Mouse (Mus musculus): ENCODE data around the gene Serpina3g. TPM values are rescaled to one million over a fixed set of nuclear protein-coding genes. Genes with fewer than 3 reads are reported as not detected.

Gene Serpina3g
- total and polyA plus RNA-seq, 3 experiments, result 0.19 to 0.24 TPM; not detected in 1

DNA sequence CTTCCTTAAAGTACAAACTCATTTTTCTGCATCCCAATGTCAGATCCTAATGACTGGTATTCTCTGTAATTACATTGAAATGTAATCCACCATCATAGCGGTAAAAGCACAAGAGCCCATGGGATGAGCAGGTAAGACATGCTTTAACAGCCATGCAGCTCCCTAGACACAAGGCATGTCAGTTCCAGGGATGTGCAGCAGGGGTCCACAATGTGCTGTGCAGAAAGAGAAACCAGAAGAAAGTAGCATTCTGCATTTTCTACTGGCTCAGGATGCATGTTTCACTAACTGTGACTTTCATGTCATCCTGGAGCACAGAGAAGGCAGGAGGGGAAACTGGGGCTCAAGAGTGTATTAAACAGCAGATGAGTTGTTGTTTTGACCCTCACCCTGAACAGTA lies 9.0 kb downstream of the Serpina3g start:
- no peaks in the 10 kb centered on the region for H3K27me3 ChIP-seq (ENCODE audit: control insufficient read depth in 1 of 2, insufficient read depth in 2 of 2, low read length in 2 of 2)
- TF ChIP-seq NRF1 (IDR thresholded peaks at IDR 0.05; ENCODE audit: insufficient read depth, low read depth, low read length, poor library complexity, severe bottlenecking) (no peak), ZNF384 (IDR thresholded peaks at IDR 0.05; ENCODE audit: low read depth, low read length) (no peak), ZC3H11A (IDR thresholded peaks at IDR 0.05; ENCODE audit: low read depth, low read length) (no peak), CHD1 (IDR thresholded peaks at IDR 0.05; ENCODE audit: low read depth, low read length) (no peak), MAZ (IDR thresholded peaks at IDR 0.05; ENCODE audit: low read depth, low read length) (no peak), ZMIZ1 (IDR thresholded peaks at IDR 0.05; ENCODE audit: low read depth, low read length) (no peak), ETS1 (IDR thresholded peaks at IDR 0.05; ENCODE audit: low read depth, low read length) (no peak), USF2 (IDR thresholded peaks at IDR 0.05; ENCODE audit: borderline replicate concordance in 1 of 2, insufficient read depth in 1 of 2, low read depth in 1 of 2, low read length in 2 of 2) (no peak)
- H3K79me2 ChIP-seq (ENCODE audit: control insufficient read depth, insufficient read depth, low read length, poor library complexity), result no peaks in the 10 kb centered on the region
- DNase-seq (ENCODE audit: low read depth, low spot score), result no peak
- H3K4me3 ChIP-seq (ENCODE audit: control insufficient read depth in 1 of 2, insufficient read depth in 1 of 2, low read depth in 2 of 2, low read length in 2 of 2), result no peak overlapping the region
- H3K9ac ChIP-seq (ENCODE audit: control insufficient read depth, low read depth, low read length, poor library complexity, severe bottlenecking), result no peak overlapping the region
- H3K4me1 ChIP-seq (ENCODE audit: control insufficient read depth in 1 of 2, insufficient read depth in 2 of 2, low read length in 2 of 2), result no peaks in the 10 kb centered on the region
- H3K9me3 ChIP-seq (replicated peaks; ENCODE audit: insufficient read depth, low read length), result no peaks in the 10 kb centered on the region
- no peak overlapping the region for H3K27ac ChIP-seq (ENCODE audit: control insufficient read depth, low read depth, low read length)
- H3K36me3 ChIP-seq (ENCODE audit: control insufficient read depth in 1 of 2, insufficient read depth in 2 of 2, low read length in 2 of 2), result no peaks in the 10 kb centered on the region

DNA sequence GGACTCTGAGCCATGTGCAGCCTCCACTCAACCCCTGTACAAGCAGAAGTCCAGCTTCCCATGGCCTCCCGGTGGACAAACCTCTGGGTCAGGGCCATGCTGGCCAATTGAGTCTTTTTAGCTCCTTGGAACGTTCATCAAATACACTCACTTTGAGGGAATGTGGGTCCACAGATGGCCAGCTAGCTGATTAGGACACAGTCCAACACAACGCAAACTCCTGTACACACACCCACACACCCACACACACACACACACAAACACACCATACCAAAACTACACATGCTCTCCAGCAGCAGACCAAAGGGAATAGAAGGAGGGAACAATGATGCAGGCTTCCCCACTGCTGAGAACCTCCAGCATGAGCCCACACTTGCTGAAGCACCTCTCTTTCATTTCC lies 9.6 kb downstream of the Serpina3g start:
- H3K27ac ChIP-seq (ENCODE audit: control insufficient read depth, low read depth, low read length), result no peak overlapping the region
- H3K9ac ChIP-seq (ENCODE audit: control insufficient read depth, low read depth, low read length, poor library complexity, severe bottlenecking), result no peak overlapping the region
- H3K36me3 ChIP-seq (ENCODE audit: control insufficient read depth in 1 of 2, insufficient read depth in 2 of 2, low read length in 2 of 2), result no peaks in the 10 kb centered on the region
- H3K4me1 ChIP-seq (ENCODE audit: control insufficient read depth in 1 of 2, insufficient read depth in 2 of 2, low read length in 2 of 2), result no peaks in the 10 kb centered on the region
- H3K27me3 ChIP-seq (ENCODE audit: control insufficient read depth in 1 of 2, insufficient read depth in 2 of 2, low read length in 2 of 2), result no peaks in the 10 kb centered on the region
- DNase-seq (ENCODE audit: low read depth, low spot score), result no peak
- no peak overlapping the region for H3K4me3 ChIP-seq (ENCODE audit: control insufficient read depth in 1 of 2, insufficient read depth in 1 of 2, low read depth in 2 of 2, low read length in 2 of 2)
- TF ChIP-seq HCFC1 (IDR thresholded peaks at IDR 0.05; ENCODE audit: low read depth, low read length), result no peak
- TF ChIP-seq ZNF384 (IDR thresholded peaks at IDR 0.05; ENCODE audit: low read depth, low read length), result no peak
- no peak for TF ChIP-seq GATA1 (IDR thresholded peaks at IDR 0.05; ENCODE audit: low read depth, low read length)
- TF ChIP-seq SMC3 (IDR thresholded peaks at IDR 0.05; ENCODE audit: low read depth, low read length), result no peak
- TF ChIP-seq MAX (IDR thresholded peaks at IDR 0.05; ENCODE audit: low read length), result no peak
- TF ChIP-seq GABPA (IDR thresholded peaks at IDR 0.05; ENCODE audit: low read depth, low read length), result no peak
- TF ChIP-seq MYC (IDR thresholded peaks at IDR 0.05; ENCODE audit: low read depth, low read length), result no peak
- TF ChIP-seq MYB (IDR thresholded peaks at IDR 0.05; ENCODE audit: low read depth, low read length), result no peak
- no peak for TF ChIP-seq JUND (IDR thresholded peaks at IDR 0.05; ENCODE audit: low read depth, low read length)
- no peak for TF ChIP-seq MAZ (IDR thresholded peaks at IDR 0.05; ENCODE audit: low read depth, low read length)
- no peak for TF ChIP-seq CTCF (IDR thresholded peaks at IDR 0.05 in 2 of 3, conservative IDR thresholded peaks at IDR 0.05 in 1 of 3; ENCODE audit: control insufficient read depth in 1 of 3, insufficient read depth in 1 of 3, low read depth in 2 of 3, low read length in 3 of 3, poor library complexity in 1 of 3, severe bottlenecking in 1 of 3)
- H3K9me3 ChIP-seq (replicated peaks; ENCODE audit: insufficient read depth, low read length), result no peaks in the 10 kb centered on the region
- no peaks in the 10 kb centered on the region for H3K79me2 ChIP-seq (ENCODE audit: control insufficient read depth, insufficient read depth, low read length, poor library complexity)

Data from MEL (cell line).